Mouse (Mus musculus): ENCODE measurements at regions not wholly inside any gene's neighbourhood (a gene's known extent, or its start where the extent isn't known, plus 50 kb on each side); places are given as distances from the start of the nearest gene placed in this dataset.

GRCm38 (mm10) chr14:67141581-67142441, 1132.8 kb upstream of the Gulo start:
- TF ChIP-seq CHD2 (IDR thresholded peaks at IDR 0.05; ENCODE audit: low read depth, low read length): no peak
- no peak for TF ChIP-seq MAFK (IDR thresholded peaks at IDR 0.05; ENCODE audit: insufficient read depth, low read depth, low read length)
- TF ChIP-seq HCFC1 (IDR thresholded peaks at IDR 0.05; ENCODE audit: borderline replicate concordance, insufficient read depth, low read length): no peak
- TF ChIP-seq ZC3H11A (IDR thresholded peaks at IDR 0.05; ENCODE audit: borderline replicate concordance, low read depth, low read length): no peak
